Mouse (Mus musculus) cerebellum, adult 8-10 months (tissue): ENCODE results near the gene Mef2c.
A peak's percentile ranks its signal among the peaks of the same experiment; 100 is the strongest.

Source experiments
- DNase-seq: peaks from one replicate; pipeline ENCODE4 v3.0.0; 2022

The Mef2c gene

DNA sequence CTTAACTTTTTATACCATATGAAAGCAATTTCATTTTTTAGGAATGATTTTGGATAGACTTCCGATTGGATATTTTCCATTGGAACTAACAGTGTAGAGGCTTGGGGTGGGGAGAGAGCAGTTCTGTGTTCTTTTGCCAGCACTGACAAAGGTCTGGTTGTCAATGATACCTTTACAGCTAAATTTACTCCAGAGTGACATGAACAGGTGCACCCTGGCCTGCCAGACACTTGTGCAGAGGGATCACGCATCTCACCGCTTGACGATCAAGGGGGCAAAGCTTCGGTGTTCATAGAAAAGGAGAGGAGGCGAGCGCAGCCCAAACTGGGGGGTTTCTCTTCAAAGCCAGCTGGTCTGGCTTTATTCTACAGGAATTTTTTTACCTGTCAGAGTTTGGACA, at the start of gene Mef2c:
TSS of gene Mef2c (plus strand) at position 116 of the 400 bp plus-strand sequence.
- DNase-seq, result no peak

DNA sequence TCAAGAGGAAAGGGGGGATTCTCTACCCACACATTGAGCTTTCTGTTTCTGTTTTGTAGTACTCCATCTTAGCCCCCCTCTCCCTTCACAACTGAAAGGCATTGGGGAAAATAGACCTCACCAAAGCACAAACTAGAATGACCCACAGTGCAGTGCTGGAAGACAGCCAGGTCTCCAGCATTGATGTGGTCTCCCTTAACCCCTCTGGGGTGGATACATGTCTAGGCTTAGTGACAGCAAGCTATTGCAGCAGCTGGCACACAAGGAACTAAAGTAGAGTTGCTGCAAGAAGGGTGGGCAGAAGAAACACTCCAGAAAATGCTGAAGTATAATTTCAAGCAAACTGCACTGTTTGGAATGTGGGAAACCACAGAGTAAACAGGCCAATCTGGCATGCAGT, 45.1 kb upstream of the Mef2c start:
- no peak for DNase-seq

DNA sequence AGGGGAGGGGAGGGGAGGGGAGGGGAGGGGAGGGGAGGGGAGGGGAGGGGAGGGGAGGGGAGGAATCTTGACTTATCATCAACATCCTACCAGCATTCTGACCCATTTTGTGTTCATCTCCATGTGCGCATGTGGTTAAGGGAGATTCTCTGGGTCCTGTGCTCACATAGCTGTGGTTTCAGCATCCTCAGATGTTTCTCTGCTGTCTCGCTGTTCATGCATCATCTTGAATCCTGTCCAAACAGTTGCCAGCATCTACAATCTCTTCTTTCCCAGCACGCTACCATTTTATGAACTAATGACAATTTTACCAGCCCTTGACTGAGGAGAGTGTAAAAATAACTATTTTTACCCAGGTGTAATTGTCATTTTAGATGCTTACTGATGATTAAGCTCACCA, 44.2 kb upstream of the Mef2c start:
- DNase-seq, result no peak

DNA sequence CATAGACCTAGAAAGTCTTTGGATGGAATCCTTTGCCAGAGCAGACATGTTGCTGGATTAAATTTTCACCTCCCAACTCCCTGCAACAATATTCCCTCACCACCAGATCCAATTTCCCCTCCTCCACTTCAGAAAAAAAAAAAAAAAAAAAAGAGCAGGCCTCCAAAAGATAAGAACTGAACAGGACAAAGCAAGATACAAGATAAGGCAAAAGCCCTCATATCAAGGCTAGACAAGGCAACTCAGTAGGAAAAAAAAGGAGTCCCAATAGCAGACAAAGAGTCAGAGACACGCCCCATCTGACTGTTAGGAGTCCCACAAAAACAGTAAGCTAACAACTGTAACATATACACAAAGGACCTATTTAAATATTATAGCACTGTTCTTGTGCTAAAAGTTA, 43.2 kb upstream of the Mef2c start:
- DNase-seq, result no peak

DNA sequence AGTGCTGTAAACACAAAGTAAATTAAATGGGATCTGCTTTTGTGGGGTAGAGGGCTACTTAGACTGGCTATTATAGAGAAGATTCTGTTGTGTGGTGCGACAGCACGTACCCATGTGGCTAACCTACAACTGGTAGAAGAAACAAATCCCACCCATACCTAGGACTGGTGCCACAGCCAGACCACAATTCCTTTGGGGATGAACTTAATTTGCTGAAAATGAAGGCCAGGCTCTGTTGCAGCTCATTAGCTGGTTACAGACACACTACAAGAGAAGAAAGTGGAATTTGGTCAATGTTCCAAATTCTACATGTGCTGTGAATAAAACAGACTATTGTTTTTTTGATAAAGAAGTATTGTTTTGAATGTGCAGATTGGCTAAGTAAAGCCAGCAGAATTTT, 42.3 kb upstream of the Mef2c start:
- DNase-seq, result no peak

DNA sequence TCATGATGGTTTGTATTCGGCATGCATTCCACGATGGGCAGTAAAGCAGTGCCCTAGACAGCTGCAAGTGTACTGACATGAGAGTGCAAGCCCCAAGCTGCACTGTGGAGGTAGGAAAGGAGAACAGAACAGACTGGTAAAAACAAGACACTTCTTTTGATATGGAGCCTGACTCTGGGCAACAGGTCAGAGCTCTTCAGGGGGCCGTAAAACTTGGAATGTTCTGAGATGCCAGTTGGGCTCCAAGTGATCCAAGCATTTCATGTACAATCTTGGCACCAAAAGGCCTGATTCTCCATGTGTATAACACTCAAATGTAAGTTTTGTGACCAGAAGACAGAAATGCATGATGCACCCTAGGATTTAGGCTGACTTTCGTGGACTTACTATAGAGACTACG, 37.1 kb upstream of the Mef2c start:
- no peak for DNase-seq

DNA sequence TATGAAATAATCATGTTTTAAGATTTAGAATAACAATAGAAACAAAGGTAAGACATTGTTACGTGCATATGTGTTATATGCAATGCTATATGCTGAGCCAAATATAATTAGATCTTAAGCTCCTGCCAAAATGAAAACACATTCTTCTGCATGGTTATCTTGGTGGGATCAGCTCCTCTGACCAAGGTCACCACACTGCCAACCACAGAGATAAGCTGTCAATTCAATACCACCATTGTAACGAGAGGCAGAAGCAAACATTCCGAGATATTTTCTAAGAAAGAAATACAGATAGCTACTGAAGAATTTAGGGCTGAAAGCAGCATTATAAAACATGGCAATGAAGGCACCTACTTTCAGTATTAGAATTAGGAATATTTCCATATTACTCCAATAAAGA, 35.0 kb upstream of the Mef2c start:
- no peak for DNase-seq

DNA sequence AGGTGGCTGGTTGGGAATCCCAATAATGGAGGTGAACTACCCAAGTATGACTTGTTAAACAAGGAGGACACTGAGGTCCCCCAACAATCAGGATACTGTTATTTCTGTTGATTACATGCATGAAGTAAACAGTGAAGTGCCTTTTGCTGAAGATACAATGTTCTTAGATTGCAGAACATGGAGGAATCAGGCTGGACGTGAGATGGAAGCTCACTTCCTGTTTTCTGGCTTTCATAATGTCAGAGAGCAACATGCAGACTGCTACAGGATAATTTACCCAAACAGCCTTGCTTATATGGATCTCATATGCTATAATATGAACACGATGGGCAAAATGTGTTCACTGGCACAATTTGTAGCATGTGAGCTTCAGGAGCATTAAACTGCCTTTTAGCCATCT, 30.1 kb upstream of the Mef2c start:
- no peak for DNase-seq

DNA sequence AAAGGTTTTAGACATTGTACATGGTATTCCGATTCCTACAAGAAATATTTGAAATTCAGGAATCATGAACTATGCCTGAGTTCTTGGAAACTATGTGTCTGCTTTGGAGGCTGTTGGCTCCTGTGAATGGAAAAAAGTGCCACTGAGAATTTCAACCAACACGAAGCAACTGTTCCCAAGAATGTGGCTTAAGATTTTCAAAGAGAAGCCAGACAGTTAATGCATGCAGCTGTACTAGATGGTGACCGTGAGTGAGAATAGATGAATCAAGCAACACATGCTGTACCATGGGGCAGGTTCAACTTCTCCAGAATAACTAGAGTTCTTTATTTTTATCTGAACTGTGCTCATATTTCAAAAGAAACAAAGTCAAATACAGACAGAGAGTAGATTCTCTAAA, 23.4 kb upstream of the Mef2c start:
- DNase-seq, result no peak

DNA sequence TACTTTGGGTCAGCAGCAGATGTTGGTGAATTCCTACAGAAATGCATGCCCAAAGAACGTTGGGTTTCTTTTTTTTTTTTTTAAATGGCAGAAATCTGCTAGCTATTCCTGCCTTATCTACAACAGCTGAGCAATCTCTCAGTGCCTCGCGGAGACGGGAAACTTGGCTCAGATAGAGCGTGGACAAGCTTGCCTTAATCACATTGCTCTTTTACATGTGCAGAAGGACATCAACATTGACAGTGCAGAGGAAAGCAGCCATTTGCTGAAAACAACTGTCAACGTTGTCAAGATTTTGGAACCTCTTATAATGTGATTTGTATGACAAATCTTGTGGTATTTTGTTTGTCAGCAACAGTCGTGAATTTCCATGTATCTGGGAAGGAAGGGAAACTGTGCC, 22.5 kb upstream of the Mef2c start:
- no peak for DNase-seq

DNA sequence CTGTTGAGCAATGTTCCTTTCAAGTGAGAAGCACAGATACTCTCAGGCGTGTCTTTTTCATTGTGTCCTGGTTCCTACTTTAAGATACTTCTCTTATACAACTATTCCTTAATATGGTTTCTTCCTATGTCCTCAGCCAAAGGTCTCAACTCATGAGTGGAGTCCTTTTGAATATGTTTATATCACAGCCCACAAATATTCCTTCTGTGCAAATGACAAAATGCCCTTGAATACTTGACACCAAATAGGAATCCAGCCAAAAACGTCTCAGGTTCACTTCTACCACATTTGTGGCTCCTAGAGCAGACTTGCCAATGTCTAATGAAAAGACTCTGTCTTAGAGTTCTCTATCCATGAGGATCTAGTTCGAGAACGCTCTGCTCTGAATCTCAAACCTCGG, 21.7 kb upstream of the Mef2c start:
- DNase-seq, result no peak

DNA sequence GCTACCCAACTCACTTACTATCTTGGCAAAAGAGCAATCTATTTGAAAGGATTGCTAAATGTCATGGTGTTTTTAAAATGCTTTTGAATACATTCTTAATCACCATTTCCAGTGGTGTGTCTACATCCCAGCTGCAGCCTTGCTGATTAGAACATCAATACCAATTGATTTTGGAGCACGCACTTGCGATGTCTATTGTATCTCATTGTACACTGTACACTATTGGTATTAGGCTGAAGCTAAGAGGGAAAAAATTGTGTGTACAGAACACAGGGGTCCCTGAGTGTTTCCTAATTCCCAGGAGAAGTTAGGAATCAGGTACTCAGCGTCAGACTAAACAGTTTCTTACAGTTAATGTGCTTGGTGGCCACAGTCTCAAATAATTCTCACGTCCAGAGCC, 19.6 kb upstream of the Mef2c start:
- DNase-seq, result no peak

DNA sequence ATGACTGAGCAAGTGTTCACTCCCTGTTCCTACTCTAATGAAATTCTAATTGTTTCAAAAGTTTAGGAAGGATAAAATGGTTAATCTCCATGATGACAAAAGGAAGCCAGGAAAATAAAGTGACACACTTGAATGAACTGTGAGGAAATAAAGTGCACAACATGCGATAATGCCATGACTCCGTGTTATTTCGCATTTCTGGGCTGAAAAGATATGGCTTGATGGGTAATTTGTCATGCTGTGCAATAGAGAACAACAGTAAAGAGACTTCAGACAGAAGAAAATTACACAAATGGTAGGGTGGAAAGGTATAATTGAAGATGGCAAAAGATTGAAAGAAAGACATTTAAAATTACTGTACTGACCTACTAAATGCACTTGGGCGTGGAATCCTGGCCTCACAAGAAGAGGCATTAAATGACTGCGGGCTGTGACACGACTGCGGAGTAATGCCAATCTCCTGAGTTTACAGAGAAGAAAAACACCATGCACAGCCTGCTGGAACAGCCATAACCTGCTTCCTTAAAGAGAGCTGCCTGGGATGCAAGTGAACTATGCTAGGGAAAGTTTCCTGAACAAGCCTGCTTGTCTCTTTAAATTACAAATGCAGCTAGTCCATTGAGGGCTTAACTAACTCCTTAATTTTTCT, 19.0 kb upstream of the Mef2c start:
- DNase-seq, result no peak

DNA sequence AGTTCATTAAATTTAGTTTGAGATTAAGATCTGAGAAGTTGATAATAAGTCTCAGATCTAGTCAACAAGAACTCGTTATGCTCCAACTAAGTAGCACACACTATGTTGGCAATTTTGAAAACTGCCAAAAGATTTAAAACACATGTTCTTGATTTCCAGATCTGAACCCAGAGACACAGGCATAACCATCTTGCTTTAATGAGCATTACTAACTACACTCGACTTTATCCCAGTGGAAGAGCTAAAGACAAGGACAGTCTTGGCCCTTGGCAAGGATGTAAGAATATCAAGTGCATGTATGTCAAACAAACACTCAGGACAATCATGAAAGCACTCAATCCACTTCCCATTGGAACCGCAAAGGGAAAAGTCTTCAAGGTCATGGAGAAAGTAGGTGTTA, 11.8 kb upstream of the Mef2c start:
- no peak for DNase-seq

DNA sequence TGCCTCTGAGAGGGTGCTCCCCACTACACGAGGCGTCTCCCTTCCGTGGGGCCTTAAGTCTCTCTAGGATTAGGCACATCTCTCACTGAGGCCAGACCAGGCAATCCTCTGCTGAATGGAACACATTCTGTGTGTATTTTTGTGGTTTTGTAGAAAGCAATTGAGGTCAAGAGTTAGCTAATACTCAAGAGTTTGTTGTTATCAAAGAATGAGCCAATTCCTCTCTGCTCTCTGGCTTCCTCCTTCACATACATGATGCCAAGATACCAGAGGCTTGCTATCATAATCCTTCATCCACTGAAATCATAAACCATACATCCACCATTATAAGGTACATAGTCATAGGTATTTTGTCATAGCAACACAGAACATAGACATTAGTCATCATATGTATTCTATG, 6.1 kb upstream of the Mef2c start:
- no peak for DNase-seq

DNA sequence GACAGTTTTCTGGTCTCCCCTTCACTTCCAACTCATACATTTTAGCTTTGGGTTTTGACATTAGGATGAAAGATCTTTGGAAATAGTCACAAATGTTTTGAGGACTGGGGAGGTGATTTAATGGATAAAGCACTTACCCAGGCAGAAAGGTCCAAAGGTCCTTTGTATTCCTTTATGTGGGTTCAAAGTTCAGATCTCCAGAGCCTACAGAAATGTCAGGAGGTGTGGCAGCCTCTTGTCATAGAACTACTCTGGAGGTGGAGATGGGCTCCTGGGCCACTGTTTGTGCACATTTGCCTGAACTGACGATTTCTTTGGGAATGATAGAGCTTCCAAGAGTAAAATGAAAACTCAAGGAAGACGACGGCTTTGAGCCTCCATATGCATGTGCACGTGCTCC, 4.3 kb upstream of the Mef2c start:
- no peak for DNase-seq

DNA sequence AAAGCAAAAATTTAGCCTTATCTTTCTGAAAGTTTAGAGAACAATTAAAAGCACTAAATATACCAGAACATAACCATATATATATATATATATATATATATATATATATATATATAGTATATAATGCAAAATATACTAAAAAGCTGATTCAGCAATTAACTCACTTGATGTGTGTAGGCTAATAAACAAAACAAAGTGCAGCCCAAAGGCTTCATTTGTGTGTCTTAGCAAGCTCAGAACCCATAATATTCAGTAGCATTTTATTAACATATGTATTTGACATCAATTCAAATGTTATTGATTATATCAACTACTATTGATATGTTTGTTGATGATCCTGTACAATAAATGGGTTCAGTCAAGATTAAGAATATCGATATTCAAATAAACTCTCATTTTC, 3.9 kb downstream of the Mef2c start:
- no peak for DNase-seq

DNA sequence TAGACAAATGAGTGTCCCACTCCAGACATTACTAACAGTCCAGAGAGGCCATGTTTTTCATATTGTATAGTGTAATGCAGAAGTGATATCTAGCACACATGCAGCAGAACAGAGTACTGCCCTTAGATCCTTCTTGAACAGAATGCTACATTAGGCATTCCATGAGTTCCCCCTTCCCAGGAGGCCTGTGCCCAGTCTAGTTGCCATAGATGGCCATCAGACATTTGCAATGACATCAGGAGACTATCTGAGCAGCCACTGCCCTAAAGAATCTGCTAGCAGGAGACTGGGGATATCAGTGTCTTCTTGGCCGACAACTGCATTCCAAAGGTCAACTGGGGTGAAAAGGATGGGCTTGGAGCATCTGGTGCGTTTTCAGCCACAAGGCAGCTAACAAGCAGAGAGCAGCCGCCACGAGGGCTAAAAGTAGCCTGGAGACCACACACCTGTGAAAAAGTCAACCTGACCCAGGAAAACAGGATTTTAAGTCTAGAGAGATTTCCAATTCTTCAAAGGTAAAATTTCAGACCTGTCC, 11.2 kb downstream of the Mef2c start:
- DNase-seq, result no peak

DNA sequence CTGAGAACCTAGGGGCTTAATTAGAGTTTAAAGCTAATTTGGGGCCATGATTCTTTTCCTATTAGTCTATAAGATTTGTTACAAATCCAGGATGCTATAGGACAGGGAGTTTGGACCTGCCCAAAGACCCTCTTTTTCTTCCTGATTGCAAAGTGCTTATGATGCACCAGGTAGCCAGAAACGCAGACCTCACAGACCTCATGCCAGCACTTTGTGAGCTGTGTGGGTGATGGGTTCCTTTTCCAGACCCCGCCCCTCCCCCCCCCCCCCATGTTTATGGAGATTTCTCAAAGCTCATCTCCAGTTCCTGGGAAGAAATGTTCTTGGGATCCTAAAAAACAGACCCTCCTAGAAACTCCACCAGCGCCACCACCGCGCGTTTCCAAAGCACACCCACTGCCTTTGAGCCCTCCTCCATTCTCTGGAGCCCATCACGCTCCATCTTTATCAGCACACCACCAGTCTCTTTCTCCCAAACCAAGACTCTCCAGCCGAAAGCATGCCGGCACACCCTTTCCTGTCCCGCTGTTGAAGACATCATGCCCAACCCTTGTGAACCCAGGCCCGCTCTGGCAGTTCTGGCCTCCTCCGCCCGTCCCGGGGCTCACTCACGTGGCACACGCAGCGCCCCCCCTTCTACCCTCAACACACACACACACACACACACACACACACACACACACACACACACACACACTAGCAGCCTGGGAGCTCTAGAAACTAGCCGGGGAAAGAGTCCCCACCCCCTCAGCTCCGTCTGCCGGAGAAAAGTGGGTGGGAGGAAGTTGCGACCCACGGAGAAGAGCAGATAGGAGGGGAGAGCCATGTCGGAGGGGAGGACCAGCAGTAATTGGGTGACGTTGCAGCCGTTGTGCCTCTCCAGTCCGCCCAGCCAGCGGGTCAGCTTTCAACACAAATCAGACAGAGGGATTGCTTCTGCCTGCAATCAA, 14.1 kb downstream of the Mef2c start:
- peak; percentile 36 for DNase-seq

DNA sequence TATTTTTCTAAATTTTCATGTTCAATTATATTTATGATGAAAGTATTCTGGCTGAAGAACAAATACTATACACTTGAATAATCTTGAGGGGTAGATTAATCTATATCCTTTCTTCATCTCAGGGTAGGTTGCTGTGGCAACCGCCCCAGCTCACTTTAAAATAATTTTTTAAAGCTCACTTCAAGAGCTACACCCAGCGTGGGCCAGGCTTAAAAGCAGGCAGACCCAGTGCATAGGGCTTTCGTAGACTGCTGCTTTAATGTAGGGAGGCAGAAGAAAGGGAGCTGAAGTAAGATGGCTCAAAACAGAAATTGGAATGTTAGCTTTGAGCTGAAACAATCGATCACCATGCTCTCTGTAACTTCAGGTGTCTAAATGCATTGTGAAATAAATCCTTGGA, 17.0 kb downstream of the Mef2c start:
- no peak for DNase-seq

DNA sequence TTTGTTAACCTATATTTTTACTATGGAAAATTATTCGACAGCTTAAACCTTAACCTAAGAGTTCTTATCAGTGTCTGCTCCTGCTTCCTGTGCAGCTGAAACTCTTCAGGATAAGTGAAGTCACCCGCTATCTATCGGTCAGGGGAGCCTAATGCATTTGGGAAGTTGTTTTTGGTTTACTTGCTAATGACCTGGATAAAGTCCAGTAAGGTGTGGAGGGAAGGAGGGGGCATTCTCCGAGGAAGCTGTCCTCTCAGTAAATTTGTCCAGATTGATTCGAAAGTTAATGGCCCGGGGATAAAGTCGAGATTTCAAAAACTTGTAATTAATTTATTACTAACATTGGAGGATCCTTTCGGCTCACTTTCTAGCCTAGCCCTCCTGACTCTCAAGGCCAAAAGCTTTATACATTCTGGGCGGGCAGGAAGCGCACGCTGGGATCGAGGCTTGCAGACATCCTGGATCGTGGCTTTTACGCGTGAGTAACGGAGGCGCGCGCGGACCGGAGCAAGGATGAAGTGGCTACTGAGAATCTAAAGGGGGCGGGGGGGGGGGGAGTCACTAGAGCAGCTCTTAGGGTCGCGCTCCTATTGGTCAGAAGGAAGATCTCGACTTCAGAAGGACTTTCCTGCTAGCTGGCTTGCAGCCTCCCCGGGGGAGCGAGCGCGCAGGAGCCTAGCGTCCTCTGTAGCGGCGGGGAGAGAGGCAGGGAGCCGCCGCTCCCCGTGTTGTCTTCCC, 19.6 kb downstream of the Mef2c start:
- DNase-seq, result peak; percentile 59

DNA sequence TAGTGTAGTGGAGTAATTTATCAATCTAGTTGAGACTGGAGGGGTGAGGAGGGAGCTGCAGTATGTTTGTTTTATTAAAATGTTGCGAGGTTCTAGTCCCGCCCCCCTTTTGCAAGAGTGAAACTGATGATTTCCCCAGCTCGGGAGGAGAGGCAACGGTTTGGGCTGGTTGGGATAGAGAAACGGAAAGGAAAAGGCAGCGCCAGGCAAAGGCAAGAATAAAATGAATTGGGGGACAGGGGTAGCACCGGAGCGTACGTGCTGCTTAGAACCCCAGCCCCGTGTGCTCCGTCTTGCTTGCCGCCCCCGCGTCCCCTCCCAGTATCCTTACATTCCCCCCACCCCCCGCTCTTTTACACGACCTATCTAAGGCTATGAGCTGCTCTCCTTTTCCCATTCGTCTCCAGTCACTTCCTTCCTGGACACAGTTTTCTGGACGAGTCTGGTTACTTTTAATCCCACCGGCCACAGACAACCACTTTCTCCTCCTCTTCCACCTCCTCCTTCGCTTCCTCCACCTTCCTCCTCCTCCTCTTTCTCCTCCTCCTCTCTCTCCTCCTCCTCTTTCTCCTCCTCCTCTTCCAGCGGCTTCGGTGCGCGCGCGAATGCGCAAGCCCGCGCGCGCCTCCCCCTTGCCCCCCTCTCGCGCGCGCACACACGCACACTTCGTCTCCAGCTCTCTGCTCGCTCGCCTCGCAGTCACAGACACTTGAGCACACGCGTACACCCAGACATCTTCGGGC, 20.5 kb downstream of the Mef2c start:
- DNase-seq, result peak; percentile 56
